Mouse (Mus musculus) ES-Bruce4 (cell line): Measurements from ENCODE around the gene Amigo2. TPM values are rescaled to one million over a fixed set of nuclear protein-coding genes. Genes with fewer than 3 reads are reported as not detected.
"Not testable (repeated sequence)": the region's sequence is repeated elsewhere in the genome, so short reads cannot be mapped to it uniquely, and the experiment has no call there.

Source experiments
- H3K27ac ChIP-seq: 2 replicates; pipeline ENCODE4 v1.5.1; 2012; ENCODE audit warnings: low read length, inconsistent platforms; ENCODE audit not compliant: insufficient read depth
- H3K27me3 ChIP-seq: 2 replicates; pipeline ENCODE4 v1.6.1; 2012; ENCODE audit warnings: mild to moderate bottlenecking, low read length, inconsistent platforms; ENCODE audit not compliant: control insufficient read depth, poor library complexity, insufficient read depth, severe bottlenecking
- H3K36me3 ChIP-seq: 2 replicates; pipeline ENCODE4 v1.6.1; 2012; ENCODE audit warnings: inconsistent platforms, mild to moderate bottlenecking, low read length, moderate library complexity; ENCODE audit not compliant: control insufficient read depth, poor library complexity, insufficient read depth, severe bottlenecking
- H3K4me1 ChIP-seq: one replicate; pipeline ENCODE4 v1.8.1; 2011; ENCODE audit warnings: low read length; ENCODE audit not compliant: control insufficient read depth, insufficient read depth
- H3K4me3 ChIP-seq: 2 replicates; pipeline ENCODE4 v1.5.1; 2011; ENCODE audit warnings: low read depth, mild to moderate bottlenecking, low read length
- H3K9ac ChIP-seq: 2 replicates; pipeline ENCODE4 v1.6.1; 2012; ENCODE audit warnings: low read depth, mild to moderate bottlenecking, inconsistent platforms; ENCODE audit not compliant: poor library complexity, severe bottlenecking
- H3K9me3 ChIP-seq: replicated peaks from 2 replicates; pipeline ENCODE4 v1.6.1; 2012; ENCODE audit warnings: mild to moderate bottlenecking, low read length, inconsistent platforms; ENCODE audit not compliant: control insufficient read depth, poor library complexity, insufficient read depth, severe bottlenecking
- CTCF ChIP-seq: IDR thresholded peaks from one replicate; pipeline ENCODE4 v1.8.1; 2011; ENCODE audit warnings: low read depth, low read length
- EP300 ChIP-seq: IDR thresholded peaks from 2 replicates; pipeline ENCODE4 v1.6.1; 2011; ENCODE audit warnings: low read depth, low read length; ENCODE audit not compliant: insufficient read depth
- POLR2A ChIP-seq: IDR thresholded peaks from one replicate; pipeline ENCODE4 v1.8.1; 2011; ENCODE audit warnings: low read length; ENCODE audit not compliant: insufficient read depth
- polyA plus RNA-seq: library from polyadenylated mRNA; stranded (reverse); fragments of >200 nt; gene quantifications from 2 replicates; pipeline ENCODE4 v1.2.4, GENCODE M21; 2011; ENCODE audit warnings: low read depth; ENCODE audit not compliant: missing spikeins, insufficient read depth, insufficient read length

Amigo2 gene
- polyA plus RNA-seq, 1 experiment: 1.8 TPM

- Histone ChIP-seq H3K27ac (no peak overlapping the region), H3K9ac (no peak overlapping the region), H3K4me1 (no peaks in the 10 kb centered on the region), H3K9me3 (no peaks in the 10 kb centered on the region), H3K27me3 (no peaks in the 10 kb centered on the region), H3K4me3 (no peak overlapping the region), H3K36me3 (no peaks in the 10 kb centered on the region)
- TF ChIP-seq EP300 (no peak), CTCF (no peak), POLR2A (no peak)
Observed at GRCm38 (mm10) chr15:97223431-97223830, 23.7 kb downstream of the Amigo2 start.

GRCm38 (mm10) chr15:97216843-97217242 lies 30.2 kb downstream of the Amigo2 start:
- Histone ChIP-seq H3K4me1 (no peaks in the 10 kb centered on the region), H3K27me3 (no peaks in the 10 kb centered on the region)

GRCm38 (mm10) chr15:97212501-97213477 lies 34.3 kb downstream of the Amigo2 start:
- H3K9me3 ChIP-seq: no peaks in the 10 kb centered on the region
- TF ChIP-seq EP300 (no peak), CTCF (no peak)
- H3K9ac ChIP-seq: no peak overlapping the region
- H3K36me3 ChIP-seq: no peaks in the 10 kb centered on the region
- no peaks in the 10 kb centered on the region for H3K27me3 ChIP-seq
- H3K4me3 ChIP-seq: no peak overlapping the region
- H3K27ac ChIP-seq: no peak overlapping the region
- H3K4me1 ChIP-seq: no peaks in the 10 kb centered on the region

More at GRCm38 (mm10) chr15:97216843-97217242, 30.2 kb downstream of the Amigo2 start:
- H3K9ac ChIP-seq: no peak overlapping the region
- no peaks in the 10 kb centered on the region for H3K9me3 ChIP-seq
- H3K4me3 ChIP-seq: no peak overlapping the region
- H3K27ac ChIP-seq: no peak overlapping the region
- TF ChIP-seq CTCF: no peak
- no peak for TF ChIP-seq EP300
- TF ChIP-seq POLR2A: no peak
- no peaks in the 10 kb centered on the region for H3K36me3 ChIP-seq

- H3K4me3 ChIP-seq, H3K27me3 ChIP-seq, H3K4me1 ChIP-seq, H3K9ac ChIP-seq, H3K27ac ChIP-seq, H3K36me3 ChIP-seq: not testable (repeated sequence)
- H3K9me3 ChIP-seq: peaks cover 10% of the 10 kb centered on the region
Observed at GRCm38 (mm10) chr15:97209754-97210153, 37.3 kb downstream of the Amigo2 start.

- TF ChIP-seq EP300 (no peak), CTCF (no peak), POLR2A (no peak)
- peaks cover 10% of the 10 kb centered on the region for H3K9me3 ChIP-seq
- H3K27ac ChIP-seq: no peak overlapping the region
- H3K36me3 ChIP-seq: no peaks in the 10 kb centered on the region
- no peak overlapping the region for H3K4me3 ChIP-seq
- H3K27me3 ChIP-seq: no peaks in the 10 kb centered on the region
- H3K9ac ChIP-seq: no peak overlapping the region
- no peaks in the 10 kb centered on the region for H3K4me1 ChIP-seq
Observed at GRCm38 (mm10) chr15:97206506-97206905, 40.6 kb downstream of the Amigo2 start.

GRCm38 (mm10) chr15:97205776-97206175 lies 41.3 kb downstream of the Amigo2 start:
- TF ChIP-seq EP300: no peak
- TF ChIP-seq POLR2A: no peak
- no peak for TF ChIP-seq CTCF

More at GRCm38 (mm10) chr15:97205776-97206175, 41.3 kb downstream of the Amigo2 start:
- no peaks in the 10 kb centered on the region for H3K36me3 ChIP-seq
- H3K27me3 ChIP-seq: no peaks in the 10 kb centered on the region
- no peaks in the 10 kb centered on the region for H3K4me1 ChIP-seq
- H3K9ac ChIP-seq: no peak overlapping the region
- no peak overlapping the region for H3K4me3 ChIP-seq
- no peak overlapping the region for H3K27ac ChIP-seq
- peaks cover 10% of the 10 kb centered on the region for H3K9me3 ChIP-seq
